Mouse (Mus musculus): ENCODE results near the gene Grb2.

The Grb2 gene

DNA sequence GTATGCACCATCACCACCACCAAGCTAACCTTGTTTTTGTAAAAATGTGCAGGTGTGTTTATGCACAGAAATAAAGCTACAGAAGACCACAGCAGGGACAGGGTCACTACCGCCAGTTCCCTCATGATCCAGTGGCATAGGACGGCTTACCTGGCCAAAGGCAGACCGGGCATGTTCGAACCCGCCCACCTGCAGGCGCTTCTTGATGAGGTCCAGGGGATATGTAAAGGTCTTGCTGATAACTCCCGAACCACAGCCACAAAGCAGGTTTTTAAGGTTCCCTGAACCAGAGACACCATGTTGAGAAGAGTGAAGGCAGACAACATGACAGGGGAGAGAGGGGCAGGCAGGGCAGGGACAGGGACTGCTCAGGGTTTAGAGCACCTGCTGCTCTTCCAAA is 92.0 kb downstream of the Grb2 start:
- no peak for TF ChIP-seq GATA4 (IDR thresholded peaks at IDR 0.05; ENCODE audit: insufficient replicate concordance, low read length)

GRCm38 (mm10) chr11:115615875-115616274 is 92.5 kb downstream of the Grb2 start:
- no peak for TF ChIP-seq GATA4 (IDR thresholded peaks at IDR 0.05; ENCODE audit: insufficient replicate concordance, low read length)

GRCm38 (mm10) chr11:115615108-115615825 is 93.1 kb downstream of the Grb2 start:
- TF ChIP-seq GATA4 (IDR thresholded peaks at IDR 0.05; ENCODE audit: insufficient replicate concordance, low read length), result no peak

DNA sequence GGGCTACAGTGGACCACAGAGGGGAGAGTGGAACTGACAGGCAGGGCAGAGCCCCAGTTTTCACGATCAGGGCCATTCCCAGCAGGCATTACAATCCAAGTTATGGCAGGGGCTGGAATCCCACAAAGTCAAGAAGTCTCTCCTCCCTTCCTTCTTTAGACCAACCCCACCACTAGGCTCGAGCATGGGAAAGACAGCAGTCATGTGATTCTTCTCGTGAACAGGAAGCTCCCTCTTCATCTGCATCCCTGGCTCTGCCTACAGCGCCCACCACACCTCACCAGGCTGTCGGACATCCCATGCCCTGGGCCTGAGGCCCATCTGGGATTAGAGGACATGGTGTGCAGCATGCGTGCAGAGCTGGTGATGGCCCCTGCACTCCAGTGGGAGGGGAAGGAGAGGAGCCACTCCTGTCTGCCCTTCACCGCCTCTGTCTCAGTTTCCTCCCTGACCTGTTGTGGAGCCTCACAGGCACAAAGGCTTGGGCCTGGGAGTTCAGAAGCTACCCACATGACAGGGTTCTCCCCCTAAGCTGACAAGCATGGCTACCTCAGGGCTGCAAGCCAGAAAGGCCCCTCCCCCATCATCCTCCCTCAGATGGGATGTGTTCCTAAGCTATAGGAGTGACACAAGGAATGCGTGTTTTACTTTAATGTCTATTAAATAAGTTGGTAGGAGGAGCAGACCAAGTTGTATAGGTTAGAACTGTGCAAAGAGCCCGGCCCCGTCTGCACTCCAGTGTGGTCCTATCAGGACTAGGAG is 93.9 kb downstream of the Grb2 start:
- TF ChIP-seq GATA4 (IDR thresholded peaks at IDR 0.05; ENCODE audit: insufficient replicate concordance, low read length), result no peak

DNA sequence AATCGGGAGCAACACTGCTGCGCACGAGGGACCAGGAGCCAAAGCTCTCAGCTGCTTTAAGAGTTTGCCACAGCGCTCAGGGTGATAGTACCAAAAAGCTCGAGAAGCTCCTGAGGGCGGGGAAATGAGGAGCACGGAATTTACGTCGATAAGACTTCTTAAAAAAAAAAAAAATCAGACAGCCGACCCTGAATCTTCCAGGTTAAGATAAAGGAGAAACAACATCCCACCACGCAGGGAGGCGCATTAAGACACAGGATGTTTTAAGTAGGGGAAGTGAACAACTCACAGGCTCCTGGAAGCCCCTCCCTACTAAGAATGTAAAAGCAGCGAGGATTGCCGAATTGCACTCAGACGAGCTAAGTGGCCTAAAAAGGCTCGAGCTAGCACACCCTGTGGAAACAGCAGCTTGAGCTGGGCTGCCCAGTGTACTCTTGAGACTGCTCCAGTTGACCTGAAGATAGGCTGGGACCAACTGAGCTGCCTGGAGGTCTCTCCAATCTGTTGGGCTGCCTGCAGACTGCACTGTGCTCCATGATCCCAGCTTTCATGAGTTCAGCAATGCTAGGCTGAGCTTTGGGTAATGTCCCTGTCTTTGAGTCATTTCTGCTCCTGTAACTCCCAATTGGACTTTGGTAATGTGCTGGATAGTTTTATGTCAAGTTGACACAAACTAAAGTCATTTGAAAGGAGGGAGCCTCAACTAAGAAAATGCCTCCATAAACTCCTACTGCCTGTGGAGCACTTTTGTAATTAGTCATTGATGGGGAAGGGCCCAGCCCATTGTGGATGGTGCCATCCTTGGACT is 95.1 kb downstream of the Grb2 start:
- no peak for TF ChIP-seq GATA4 (IDR thresholded peaks at IDR 0.05; ENCODE audit: insufficient replicate concordance, low read length)

DNA sequence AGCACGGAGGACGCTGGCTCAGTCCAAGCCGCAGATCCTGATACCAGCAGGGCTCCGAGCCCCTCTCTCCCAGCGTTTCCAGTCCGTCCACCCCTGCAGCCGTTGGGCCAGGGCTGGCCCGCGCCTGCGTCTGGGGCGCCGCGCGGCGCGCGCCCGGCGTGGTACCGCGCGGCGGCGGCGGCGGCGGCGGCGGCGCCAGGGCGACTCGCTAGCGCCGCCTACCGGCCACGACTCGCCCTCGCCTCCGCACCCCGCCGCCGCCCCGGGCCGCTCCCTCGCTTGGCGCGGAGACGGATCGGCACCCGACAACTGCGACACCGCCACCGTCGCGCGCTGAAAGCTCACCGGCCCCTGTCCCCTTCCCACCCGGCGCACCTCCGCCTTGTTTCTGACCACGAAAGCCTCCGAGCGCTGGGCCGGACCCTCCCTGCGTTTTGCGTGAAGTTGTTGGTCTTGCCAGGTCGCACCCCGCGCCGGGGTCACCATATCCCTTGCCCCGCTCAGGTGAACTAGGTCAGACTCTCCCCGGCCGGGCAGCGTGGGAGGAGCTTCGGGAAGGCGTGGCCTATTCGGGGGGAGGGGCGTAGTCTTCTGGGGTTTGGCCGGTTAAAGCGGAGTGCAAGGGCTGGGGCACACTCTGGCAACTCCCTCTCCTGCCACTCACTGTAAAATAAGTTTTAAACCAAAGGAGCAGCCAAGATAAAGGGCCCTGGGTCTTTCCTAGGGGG is 95.8 kb downstream of the Grb2 start, which contains the start of gene Mif4gd:
TSS of gene Mif4gd (minus strand) at position 560 of the 728 bp plus-strand sequence.
- TF ChIP-seq GATA4 (IDR thresholded peaks at IDR 0.05; ENCODE audit: insufficient replicate concordance, low read length), result no peak

GRCm38 (mm10) chr11:115612059-115612409 is 96.4 kb downstream of the Grb2 start:
- no peak for TF ChIP-seq GATA4 (IDR thresholded peaks at IDR 0.05; ENCODE audit: insufficient replicate concordance, low read length)

GRCm38 (mm10) chr11:115611173-115611572 is 97.2 kb downstream of the Grb2 start:
- no peak for TF ChIP-seq GATA4 (IDR thresholded peaks at IDR 0.05; ENCODE audit: insufficient replicate concordance, low read length)

DNA sequence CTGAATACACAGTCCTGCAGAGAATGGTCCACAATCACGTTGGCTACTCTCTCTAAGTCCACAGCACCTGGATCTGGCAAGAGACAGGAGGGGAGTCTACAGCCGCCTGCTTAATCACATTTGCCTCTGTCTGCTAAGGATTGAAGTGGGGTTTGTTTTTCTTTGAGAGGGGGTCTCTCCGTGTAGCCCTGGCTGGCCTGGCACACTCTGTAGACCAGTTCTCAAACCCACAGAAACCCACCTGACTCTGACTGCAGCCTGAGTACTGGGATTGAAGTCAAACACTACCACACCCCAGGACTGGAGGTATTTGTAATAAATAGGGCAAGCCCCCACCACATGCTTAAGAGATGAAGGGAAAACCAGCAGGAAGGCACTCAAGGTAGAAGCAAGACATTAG is 98.8 kb downstream of the Grb2 start:
- TF ChIP-seq GATA4 (IDR thresholded peaks at IDR 0.05; ENCODE audit: insufficient replicate concordance, low read length), result no peak

GRCm38 (mm10) chr11:115608421-115609399 is 99.7 kb downstream of the Grb2 start:
- TF ChIP-seq GATA4 (IDR thresholded peaks at IDR 0.05; ENCODE audit: insufficient replicate concordance, low read length), result no peak

DNA sequence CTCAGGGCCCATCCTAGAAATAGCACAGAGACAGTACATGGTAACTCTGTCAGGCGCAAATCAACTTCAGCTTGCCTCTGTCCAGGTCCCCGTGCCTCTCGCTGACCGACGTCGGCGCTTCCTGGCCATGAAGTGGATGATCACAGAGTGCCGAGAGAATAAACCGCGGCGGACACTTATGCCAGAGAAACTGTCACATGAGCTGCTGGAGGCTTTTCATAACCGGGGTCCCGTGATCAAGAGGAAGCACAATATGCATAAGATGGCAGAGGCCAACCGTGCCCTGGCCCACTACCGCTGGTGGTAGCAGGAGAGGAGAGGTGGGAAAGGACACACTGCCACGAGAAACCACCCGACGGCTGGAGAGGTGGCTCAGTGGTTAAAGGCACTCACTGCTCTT is 101.7 kb downstream of the Grb2 start:
- TF ChIP-seq GATA4 (IDR thresholded peaks at IDR 0.05; ENCODE audit: insufficient replicate concordance, low read length), result no peak

- TF ChIP-seq GATA4 (IDR thresholded peaks at IDR 0.05; ENCODE audit: insufficient replicate concordance, low read length), result no peak
Measured at GRCm38 (mm10) chr11:115604304-115604696, 104.1 kb downstream of the Grb2 start.

DNA sequence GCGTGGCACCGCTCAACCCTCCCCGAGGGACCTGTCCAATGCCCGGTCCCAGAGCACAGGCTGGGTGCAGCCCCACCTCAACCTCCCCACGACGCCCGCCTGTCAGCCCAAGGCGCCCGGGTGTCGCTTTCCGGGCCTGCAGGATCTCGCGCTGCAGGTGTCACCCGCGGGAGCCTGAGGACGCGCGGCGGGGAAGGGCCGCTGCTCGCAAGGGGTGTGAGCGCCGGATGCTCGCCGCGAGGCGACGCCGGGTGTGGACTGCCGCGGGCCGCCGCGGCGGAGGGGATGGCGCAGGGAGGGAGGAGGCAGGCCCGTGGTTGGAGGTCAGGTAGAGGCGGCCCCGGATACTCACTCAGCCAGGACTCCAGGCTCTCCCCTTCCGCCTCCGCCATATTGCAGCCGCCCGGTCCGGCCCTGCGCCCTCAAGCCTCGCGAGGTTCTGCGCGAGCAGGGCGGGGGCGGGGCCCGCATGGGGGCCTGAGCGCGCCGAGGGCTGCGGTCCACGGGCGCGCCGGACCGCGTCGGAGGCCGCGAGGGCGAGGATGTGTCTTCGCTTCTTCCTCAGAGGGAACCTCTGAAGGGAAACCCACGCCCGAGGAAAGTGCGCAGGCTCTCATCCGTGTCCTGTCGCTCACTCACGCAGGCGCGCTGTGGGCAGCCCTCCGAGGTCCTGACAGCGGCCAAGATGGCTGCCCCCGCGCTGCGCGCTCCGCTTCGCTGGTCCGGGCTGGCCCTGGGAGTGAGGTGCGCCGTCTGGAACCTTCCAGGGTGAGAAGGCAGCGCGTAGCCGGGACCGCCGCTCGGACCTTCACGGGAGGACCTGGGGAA is 104.7 kb downstream of the Grb2 start, which contains the start of the genes Mrps7 and Gga3:
TSS of gene Mrps7 (plus strand) at position 450 of the 828 bp plus-strand sequence.
TSS of gene Gga3 (minus strand) at position 576 of the 828 bp plus-strand sequence.
- peak; percentile 14; the same call in 1 of the 2 replicates for TF ChIP-seq GATA4 (IDR thresholded peaks at IDR 0.05; ENCODE audit: insufficient replicate concordance, low read length)
